Mouse (Mus musculus) forebrain, embryonic 14.5 days (tissue): Measurements from ENCODE around the gene Tspoap1. TPM values are rescaled to one million over a fixed set of nuclear protein-coding genes. Genes with fewer than 3 reads are reported as not detected.

Source experiments
- ATAC-seq: fragments of 200-750 bp; cut with Nextera tagmentation; 2 replicates; pipeline ENCODE4 v1.8.0; 2017; ENCODE audit warnings: mild to moderate bottlenecking, moderate library complexity
- DNase-seq: peaks from one replicate; pipeline ENCODE4 v3.0.0-alpha.2; 2015; ENCODE audit warnings: low spot score
- H3K27ac ChIP-seq: fragments of 300-500 bp; sonication (generic); 2 replicates; pipeline ENCODE4 v1.5.1; 2014; ENCODE audit warnings: low read depth, mild to moderate bottlenecking, control low read depth, low read length, moderate library complexity
- H3K27me3 ChIP-seq: fragments of 300-500 bp; sonication (generic); replicated peaks from 2 replicates; pipeline ENCODE4 v1.6.1; 2014; ENCODE audit warnings: low read length, control low read depth, mixed read lengths; ENCODE audit not compliant: control insufficient read depth, insufficient read depth
- H3K36me3 ChIP-seq: fragments of 300-500 bp; sonication (generic); 2 replicates; pipeline ENCODE4 v1.6.1; 2014; ENCODE audit warnings: low read length, control low read depth; ENCODE audit not compliant: control insufficient read depth, insufficient read depth
- H3K4me1 ChIP-seq: fragments of 300-500 bp; sonication (generic); 2 replicates; pipeline ENCODE4 v1.6.1; 2014; ENCODE audit warnings: antibody characterized with exemption, low read length, control low read depth; ENCODE audit not compliant: control insufficient read depth, insufficient read depth
- H3K4me2 ChIP-seq: fragments of 300-500 bp; sonication (generic); 2 replicates; pipeline ENCODE4 v1.6.1; 2014; ENCODE audit warnings: mild to moderate bottlenecking, control low read depth, low read length
- H3K4me3 ChIP-seq: fragments of 300-500 bp; sonication (generic); 2 replicates; pipeline ENCODE4 v1.5.1; 2014; ENCODE audit warnings: low read depth, low read length, control low read depth
- H3K9ac ChIP-seq: fragments of 300-500 bp; sonication (generic); 2 replicates; pipeline ENCODE4 v1.6.1; 2014; ENCODE audit warnings: mild to moderate bottlenecking, low read length, control low read depth, moderate library complexity
- H3K9me3 ChIP-seq: fragments of 300-500 bp; sonication (generic); replicated peaks from 2 replicates; pipeline ENCODE4 v1.6.1; 2016; ENCODE audit warnings: low read length, control low read depth, mixed read lengths; ENCODE audit not compliant: control insufficient read depth
- WGBS: fragments of 180-500 bp; shearing (Covaris S2); extraction: QIAGEN DNeasy Blood & Tissue Kit; methylation state at CpG from one replicate; pipeline ENCODE4 v1.1.7; 2014; 5-methylcytosine and 5-hydroxymethylcytosine counted together
- polyA plus RNA-seq: library from polyadenylated mRNA; unstranded; fragments of >200 nt; fragmentation: Nextera tagmentation; extraction: Ambion mirVana; gene quantifications from 2 replicates; pipeline ENCODE4 v1.2.1, GENCODE M21; 2014

The Tspoap1 gene
- polyA plus RNA-seq, 1 experiment from 2014 or later: 13.5 TPM

GRCm38 (mm10) chr11:87755360-87756017, 4.9 kb upstream of the Tspoap1 start:
- H3K27ac ChIP-seq: no peak overlapping the region
- no peaks in the 10 kb centered on the region for H3K9me3 ChIP-seq
- H3K9ac ChIP-seq: no peak overlapping the region
- no peaks in the 10 kb centered on the region for H3K27me3 ChIP-seq
- H3K36me3 ChIP-seq: no peaks in the 10 kb centered on the region
- ATAC-seq (no peak), DNase-seq (no peak)
- H3K4me3 ChIP-seq: no peak overlapping the region
- 83% methylated on average over 17 of the region's 17 CpGs for WGBS
- no peaks in the 10 kb centered on the region; the same call in 1 of the 2 replicates for H3K4me1 ChIP-seq
- no peak overlapping the region for H3K4me2 ChIP-seq

- Histone ChIP-seq H3K36me3 (no peaks in the 10 kb centered on the region), H3K4me1 (peaks cover 3% of the 10 kb centered on the region; the same call in 1 of the 2 replicates), H3K27me3 (peaks cover 5% of the 10 kb centered on the region; the same call in 1 of the 2 replicates), H3K4me2 (no peak overlapping the region), H3K4me3 (no peak overlapping the region), H3K9ac (no peak overlapping the region), H3K27ac (no peak overlapping the region), H3K9me3 (no peaks in the 10 kb centered on the region)
- no peak for DNase-seq
- 88% methylated on average over 15 of the region's 15 CpGs for WGBS
- ATAC-seq: no peak
Measured at GRCm38 (mm10) chr11:87756251-87756820, 4.0 kb upstream of the Tspoap1 start.

- Histone ChIP-seq H3K27me3 (peaks cover 6% of the 10 kb centered on the region; the same call in 1 of the 2 replicates), H3K4me3 (no peak overlapping the region), H3K36me3 (no peaks in the 10 kb centered on the region), H3K27ac (no peak overlapping the region), H3K9ac (no peak overlapping the region), H3K4me1 (peaks cover 8% of the 10 kb centered on the region), H3K9me3 (no peaks in the 10 kb centered on the region), H3K4me2 (no peak overlapping the region)
- DNase-seq: no peak
- WGBS: 90% methylated on average over 25 of the region's 25 CpGs
- ATAC-seq: no peak
Measured at GRCm38 (mm10) chr11:87757001-87757954, 3.1 kb upstream of the Tspoap1 start.

GRCm38 (mm10) chr11:87758161-87758911, 2.0 kb upstream of the Tspoap1 start:
- Histone ChIP-seq H3K9me3 (no peaks in the 10 kb centered on the region), H3K27me3 (peaks cover 9% of the 10 kb centered on the region; the same call in 1 of the 2 replicates), H3K36me3 (no peaks in the 10 kb centered on the region), H3K4me1 (peaks cover 18% of the 10 kb centered on the region), H3K4me3 (no peak overlapping the region), H3K27ac (no peak overlapping the region), H3K4me2 (no peak overlapping the region), H3K9ac (no peak overlapping the region)
- DNase-seq (no peak), ATAC-seq (no peak)
- whole genome bisulfite sequencing: 78% methylated on average over 7 of the region's 7 CpGs

GRCm38 (mm10) chr11:87758957-87759608, 1.3 kb upstream of the Tspoap1 start:
- no peak overlapping the region for H3K4me3 ChIP-seq
- peaks cover 24% of the 10 kb centered on the region for H3K4me1 ChIP-seq
- no peak overlapping the region for H3K4me2 ChIP-seq
- no peaks in the 10 kb centered on the region for H3K36me3 ChIP-seq
- no peak overlapping the region for H3K9ac ChIP-seq
- no peaks in the 10 kb centered on the region for H3K9me3 ChIP-seq
- no peak overlapping the region for H3K27ac ChIP-seq
- H3K27me3 ChIP-seq: peaks cover 9% of the 10 kb centered on the region; the same call in 1 of the 2 replicates
- DNase-seq (no peak), ATAC-seq (no peak)
- WGBS: 76% methylated on average over 4 of the region's 4 CpGs

GRCm38 (mm10) chr11:87759609-87760005, 734 bp upstream of the Tspoap1 start:
- peak overlapping the region; percentile 58; the same call in 1 of the 2 replicates for H3K4me3 ChIP-seq
- WGBS: 5% methylated on average over 3 of the region's 3 CpGs
- H3K9ac ChIP-seq: peak overlapping the region; percentile 82; the same call in 1 of the 2 replicates
- H3K4me1 ChIP-seq: peaks cover 25% of the 10 kb centered on the region
- H3K36me3 ChIP-seq: no peaks in the 10 kb centered on the region
- H3K27ac ChIP-seq: no peak overlapping the region
- ATAC-seq: no peak
- peak overlapping the region; percentile 96; the same call in 1 of the 2 replicates for H3K4me2 ChIP-seq
- peak; percentile 37 for DNase-seq
- H3K9me3 ChIP-seq: no peaks in the 10 kb centered on the region
- peaks cover 9% of the 10 kb centered on the region; the same call in 1 of the 2 replicates for H3K27me3 ChIP-seq

GRCm38 (mm10) chr11:87761181-87761721, 910 bp downstream of the Tspoap1 start:
- H3K4me2 ChIP-seq: peak overlapping the region; percentile 96
- peaks cover 31% of the 10 kb centered on the region for H3K4me1 ChIP-seq
- WGBS: 63% methylated on average over 11 of the region's 11 CpGs
- DNase-seq (no peak), ATAC-seq (no peak)
- H3K4me3 ChIP-seq: peak overlapping the region; percentile 58
- H3K27me3 ChIP-seq: peaks cover 9% of the 10 kb centered on the region; the same call in 1 of the 2 replicates
- peak overlapping the region; percentile 82 for H3K9ac ChIP-seq
- H3K27ac ChIP-seq: no peak overlapping the region
- no peaks in the 10 kb centered on the region for H3K9me3 ChIP-seq
- H3K36me3 ChIP-seq: no peaks in the 10 kb centered on the region
